Mouse (Mus musculus): ENCODE measurements around the gene Irak3. TPM values are rescaled to one million over a fixed set of nuclear protein-coding genes. Genes with fewer than 3 reads are reported as not detected.

Irak3 gene
- polyA plus RNA-seq, 1 experiment from 2014 or later: 0.13 TPM

- H3K9ac ChIP-seq: no peak overlapping the region
- H3K36me3 ChIP-seq (ENCODE audit: poor library complexity, severe bottlenecking): no peaks in the 10 kb centered on the region
- 0 out of 2 replicates have a peak, but pooled peaks cover 6% of the 10 kb centered on the region for H3K4me1 ChIP-seq
- no peaks in the 10 kb centered on the region; the same call in 1 of the 2 replicates for H3K9me3 ChIP-seq (replicated peaks)
- no peak overlapping the region for H3K4me3 ChIP-seq
- no peak overlapping the region for H3K4me2 ChIP-seq
- no peak overlapping the region for H3K27ac ChIP-seq
- 84% methylated on average over 4 of the region's 4 CpGs for WGBS
- H3K27me3 ChIP-seq: no peaks in the 10 kb centered on the region
- ATAC-seq: no peak
Measured at GRCm38 (mm10) chr10:120170277-120170676, 31.7 kb downstream of the Irak3 start.

- no peaks in the 10 kb centered on the region; the same call in 1 of the 2 replicates for H3K9me3 ChIP-seq (replicated peaks)
- no peak overlapping the region for H3K4me2 ChIP-seq
- ATAC-seq: no peak
- no peak overlapping the region for H3K27ac ChIP-seq
- H3K9ac ChIP-seq: no peak overlapping the region
- H3K4me3 ChIP-seq: no peak overlapping the region
- H3K4me1 ChIP-seq: 0 out of 2 replicates have a peak, but pooled peaks cover 6% of the 10 kb centered on the region
- no peaks in the 10 kb centered on the region for H3K27me3 ChIP-seq
- H3K36me3 ChIP-seq (ENCODE audit: poor library complexity, severe bottlenecking): no peaks in the 10 kb centered on the region
- WGBS: 76% methylated on average over 5 of the region's 5 CpGs
Measured at GRCm38 (mm10) chr10:120169841-120170240, 32.1 kb downstream of the Irak3 start.

GRCm38 (mm10) chr10:120169064-120169463, 32.9 kb downstream of the Irak3 start:
- H3K9me3 ChIP-seq (replicated peaks): no peaks in the 10 kb centered on the region; the same call in 1 of the 2 replicates
- no peak overlapping the region for H3K4me3 ChIP-seq
- no peak for ATAC-seq
- no peaks in the 10 kb centered on the region for H3K36me3 ChIP-seq (ENCODE audit: poor library complexity, severe bottlenecking)
- H3K4me1 ChIP-seq: 0 out of 2 replicates have a peak, but pooled peaks cover 6% of the 10 kb centered on the region
- 65% methylated on average over 10 of the region's 10 CpGs for WGBS
- no peak overlapping the region for H3K9ac ChIP-seq
- no peak overlapping the region for H3K27ac ChIP-seq
- H3K27me3 ChIP-seq: no peaks in the 10 kb centered on the region
- no peak overlapping the region for H3K4me2 ChIP-seq

GRCm38 (mm10) chr10:120168070-120168469, 33.9 kb downstream of the Irak3 start:
- Histone ChIP-seq H3K27me3 (no peaks in the 10 kb centered on the region), H3K4me3 (no peak overlapping the region), H3K9ac (no peak overlapping the region), H3K4me1 (0 out of 2 replicates have a peak, but pooled peaks cover 6% of the 10 kb centered on the region), H3K36me3 (ENCODE audit: poor library complexity, severe bottlenecking) (no peaks in the 10 kb centered on the region), H3K27ac (no peak overlapping the region), H3K9me3 (replicated peaks) (no peaks in the 10 kb centered on the region; the same call in 1 of the 2 replicates), H3K4me2 (no peak overlapping the region)
- WGBS: 79% methylated on average over 1 of the region's 1 CpGs
- no peak for ATAC-seq

GRCm38 (mm10) chr10:120165793-120166503, 36.0 kb downstream of the Irak3 start:
- Histone ChIP-seq H3K4me2 (no peak overlapping the region), H3K27me3 (no peaks in the 10 kb centered on the region), H3K36me3 (ENCODE audit: poor library complexity, severe bottlenecking) (no peaks in the 10 kb centered on the region), H3K9ac (no peak overlapping the region), H3K9me3 (replicated peaks) (no peaks in the 10 kb centered on the region), H3K4me3 (no peak overlapping the region), H3K4me1 (no peaks in the 10 kb centered on the region), H3K27ac (no peak overlapping the region)
- 91% methylated on average over 17 of the region's 17 CpGs for WGBS
- no peak for ATAC-seq

- Histone ChIP-seq H3K27ac (no peak overlapping the region), H3K9me3 (replicated peaks) (no peaks in the 10 kb centered on the region), H3K36me3 (ENCODE audit: poor library complexity, severe bottlenecking) (no peaks in the 10 kb centered on the region), H3K4me1 (no peaks in the 10 kb centered on the region), H3K4me2 (no peak overlapping the region), H3K4me3 (no peak overlapping the region), H3K9ac (no peak overlapping the region), H3K27me3 (no peaks in the 10 kb centered on the region)
- ATAC-seq: no peak
- WGBS: 84% methylated on average over 19 of the region's 19 CpGs
Measured at GRCm38 (mm10) chr10:120164931-120165792, 36.8 kb downstream of the Irak3 start.

- H3K4me2 ChIP-seq: no peak overlapping the region
- H3K36me3 ChIP-seq (ENCODE audit: poor library complexity, severe bottlenecking): no peaks in the 10 kb centered on the region
- no peaks in the 10 kb centered on the region for H3K9me3 ChIP-seq (replicated peaks)
- H3K9ac ChIP-seq: no peak overlapping the region
- ATAC-seq: no peak
- H3K27ac ChIP-seq: no peak overlapping the region
- H3K27me3 ChIP-seq: no peaks in the 10 kb centered on the region
- no peaks in the 10 kb centered on the region for H3K4me1 ChIP-seq
- H3K4me3 ChIP-seq: no peak overlapping the region
- 91% methylated on average over 7 of the region's 7 CpGs for WGBS
Measured at GRCm38 (mm10) chr10:120163490-120163889, 38.4 kb downstream of the Irak3 start.

GRCm38 (mm10) chr10:120162840-120163239, 39.1 kb downstream of the Irak3 start:
- no peaks in the 10 kb centered on the region for H3K36me3 ChIP-seq (ENCODE audit: poor library complexity, severe bottlenecking)
- no peak overlapping the region for H3K4me3 ChIP-seq
- no peaks in the 10 kb centered on the region for H3K4me1 ChIP-seq
- no peak for ATAC-seq
- 91% methylated on average over 10 of the region's 10 CpGs for WGBS
- H3K27ac ChIP-seq: no peak overlapping the region
- no peaks in the 10 kb centered on the region for H3K27me3 ChIP-seq
- no peak overlapping the region for H3K4me2 ChIP-seq
- H3K9ac ChIP-seq: no peak overlapping the region
- no peaks in the 10 kb centered on the region for H3K9me3 ChIP-seq (replicated peaks)

GRCm38 (mm10) chr10:120160533-120160932, 41.4 kb downstream of the Irak3 start:
- Histone ChIP-seq H3K9me3 (replicated peaks) (no peaks in the 10 kb centered on the region), H3K4me2 (no peak overlapping the region), H3K27ac (no peak overlapping the region), H3K4me1 (no peaks in the 10 kb centered on the region), H3K27me3 (no peaks in the 10 kb centered on the region), H3K9ac (no peak overlapping the region), H3K4me3 (no peak overlapping the region), H3K36me3 (ENCODE audit: poor library complexity, severe bottlenecking) (no peaks in the 10 kb centered on the region)
- WGBS: 84% methylated on average over 9 of the region's 9 CpGs
- ATAC-seq: no peak

- Histone ChIP-seq H3K27me3 (no peaks in the 10 kb centered on the region), H3K4me3 (no peak overlapping the region), H3K36me3 (ENCODE audit: poor library complexity, severe bottlenecking) (no peaks in the 10 kb centered on the region), H3K4me2 (no peak overlapping the region), H3K27ac (no peak overlapping the region), H3K9me3 (replicated peaks) (no peaks in the 10 kb centered on the region; the same call in 1 of the 2 replicates), H3K9ac (no peak overlapping the region), H3K4me1 (no peaks in the 10 kb centered on the region)
- WGBS: 90% methylated on average over 2 of the region's 2 CpGs
- no peak for ATAC-seq
Measured at GRCm38 (mm10) chr10:120153911-120154310, 48.0 kb downstream of the Irak3 start.

- no peaks in the 10 kb centered on the region for H3K4me1 ChIP-seq
- H3K4me3 ChIP-seq: no peak overlapping the region
- no peaks in the 10 kb centered on the region; the same call in 1 of the 2 replicates for H3K9me3 ChIP-seq (replicated peaks)
- H3K36me3 ChIP-seq (ENCODE audit: poor library complexity, severe bottlenecking): no peaks in the 10 kb centered on the region
- ATAC-seq: no peak
- no peaks in the 10 kb centered on the region for H3K27me3 ChIP-seq
- no peak overlapping the region for H3K9ac ChIP-seq
- 95% methylated on average over 7 of the region's 7 CpGs for WGBS
- no peak overlapping the region for H3K4me2 ChIP-seq
- H3K27ac ChIP-seq: no peak overlapping the region
Measured at GRCm38 (mm10) chr10:120151672-120152071, 50.3 kb downstream of the Irak3 start.

GRCm38 (mm10) chr10:120140916-120141516, 60.9 kb downstream of the Irak3 start:
- no peak for ATAC-seq
- H3K4me2 ChIP-seq: no peak overlapping the region
- H3K27ac ChIP-seq: no peak overlapping the region
- H3K9me3 ChIP-seq (replicated peaks): peaks cover 13% of the 10 kb centered on the region
- H3K36me3 ChIP-seq (ENCODE audit: poor library complexity, severe bottlenecking): no peaks in the 10 kb centered on the region
- H3K4me1 ChIP-seq: no peaks in the 10 kb centered on the region
- H3K9ac ChIP-seq: no peak overlapping the region
- H3K27me3 ChIP-seq: no peaks in the 10 kb centered on the region
- 74% methylated on average over 10 of the region's 10 CpGs for WGBS
- H3K4me3 ChIP-seq: no peak overlapping the region

Data from forebrain, embryonic 13.5 days (tissue).